Mouse (Mus musculus) forebrain, embryonic 15.5 days (tissue): ENCODE measurements at regions not wholly inside any gene's neighbourhood (a gene's known extent, or its start where the extent isn't known, plus 50 kb on each side); places are given as distances from the start of the nearest gene placed in this dataset.

ENCODE experiments used
- ATAC-seq: fragments of 200-750 bp; cut with Nextera tagmentation; replicated peaks from 2 replicates; pipeline ENCODE4 v1.8.0; 2017; ENCODE audit warnings: mild to moderate bottlenecking, moderate TSS enrichment, moderate library complexity
- H3K27ac ChIP-seq: fragments of 300-500 bp; sonication (generic); replicated peaks from 2 replicates; pipeline ENCODE4 v1.5.1; 2015; ENCODE audit warnings: mild to moderate bottlenecking, inconsistent platforms
- H3K27me3 ChIP-seq: fragments of 300-500 bp; sonication (generic); 2 replicates; pipeline ENCODE4 v1.6.1; 2015; ENCODE audit warnings: inconsistent platforms
- H3K36me3 ChIP-seq: fragments of 300-500 bp; sonication (generic); 2 replicates; pipeline ENCODE4 v1.6.1; 2015; ENCODE audit warnings: mild to moderate bottlenecking, inconsistent platforms
- H3K4me1 ChIP-seq: fragments of 300-500 bp; sonication (generic); 2 replicates; pipeline ENCODE4 v1.6.1; 2015; ENCODE audit warnings: inconsistent platforms
- H3K4me2 ChIP-seq: fragments of 300-500 bp; sonication (generic); replicated peaks from 2 replicates; pipeline ENCODE4 v1.6.1; 2015; ENCODE audit warnings: mild to moderate bottlenecking, inconsistent platforms
- H3K4me3 ChIP-seq: fragments of 300-500 bp; sonication (generic); 2 replicates; pipeline ENCODE4 v1.5.1; 2015; ENCODE audit warnings: mild to moderate bottlenecking, inconsistent platforms
- H3K9ac ChIP-seq: fragments of 300-500 bp; sonication (generic); replicated peaks from 2 replicates; pipeline ENCODE4 v1.6.1; 2015; ENCODE audit warnings: mild to moderate bottlenecking, inconsistent platforms
- H3K9me3 ChIP-seq: fragments of 300-500 bp; sonication (generic); 2 replicates; pipeline ENCODE4 v1.6.1; 2016; ENCODE audit warnings: inconsistent platforms
- WGBS: fragments of 180-500 bp; shearing (Covaris S2); methylation state at CpG from one replicate; pipeline ENCODE4 v1.1.7; 2015; ENCODE audit warnings: mixed read lengths; 5-methylcytosine and 5-hydroxymethylcytosine counted together

DNA sequence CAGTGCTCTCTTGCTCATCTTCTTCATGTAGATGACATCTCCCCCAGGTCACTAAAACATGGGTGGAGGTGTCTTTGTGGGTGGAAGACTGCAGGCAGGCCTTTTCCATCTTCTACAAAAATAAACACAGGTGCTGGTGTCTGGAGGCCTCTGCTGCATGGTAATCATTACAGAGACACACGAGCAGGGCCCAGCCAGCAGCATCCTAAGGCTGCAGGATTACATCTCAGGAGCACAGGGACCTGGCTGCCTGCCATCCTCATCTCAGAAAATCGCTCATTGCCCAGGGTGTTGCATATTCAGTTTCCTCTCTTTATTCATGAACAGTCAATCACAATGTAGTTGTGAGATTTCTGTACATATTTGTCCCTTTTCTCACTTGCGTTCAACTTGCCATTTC, 56.5 kb upstream of the Cobl start:
- Histone ChIP-seq H3K4me1 (peaks cover 10% of the 10 kb centered on the region), H3K27ac (no peak overlapping the region), H3K9ac (no peak overlapping the region), H3K4me2 (no peak overlapping the region), H3K9me3 (no peaks in the 10 kb centered on the region), H3K4me3 (no peak overlapping the region), H3K27me3 (no peaks in the 10 kb centered on the region), H3K36me3 (no peaks in the 10 kb centered on the region)
- WGBS: 31% methylated on average over 3 of the region's 3 CpGs
- peak; percentile 76 for ATAC-seq

DNA sequence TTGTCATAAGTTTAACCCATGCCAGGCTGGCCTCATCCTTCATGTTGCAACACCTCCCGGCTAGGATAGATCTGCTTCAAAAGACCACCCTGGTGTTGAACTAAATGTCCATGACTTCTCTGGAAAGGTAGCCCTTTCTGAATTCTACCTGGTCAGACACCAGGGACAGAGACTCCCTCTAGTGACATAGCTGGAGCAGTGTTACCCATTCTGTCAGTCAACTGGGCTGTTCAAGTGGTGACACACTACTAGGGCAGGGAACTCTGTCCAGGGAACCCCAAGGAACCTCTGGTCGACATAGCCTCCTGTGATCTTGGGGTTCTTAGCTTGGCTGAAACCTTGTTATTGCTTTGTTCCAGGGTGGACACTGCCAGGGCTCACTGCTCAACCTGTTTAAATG, 51.6 kb upstream of the Cobl start:
- 89% methylated on average over 2 of the region's 2 CpGs for WGBS
- Histone ChIP-seq H3K27me3 (no peaks in the 10 kb centered on the region), H3K4me2 (no peak overlapping the region), H3K9ac (no peak overlapping the region), H3K36me3 (no peaks in the 10 kb centered on the region), H3K4me1 (peaks cover 7% of the 10 kb centered on the region), H3K27ac (no peak overlapping the region), H3K4me3 (no peak overlapping the region), H3K9me3 (no peaks in the 10 kb centered on the region)
- ATAC-seq: no peak
